8 mouse cellular contexts compared by ENCODE assay signal in the genomic region with DNA sequence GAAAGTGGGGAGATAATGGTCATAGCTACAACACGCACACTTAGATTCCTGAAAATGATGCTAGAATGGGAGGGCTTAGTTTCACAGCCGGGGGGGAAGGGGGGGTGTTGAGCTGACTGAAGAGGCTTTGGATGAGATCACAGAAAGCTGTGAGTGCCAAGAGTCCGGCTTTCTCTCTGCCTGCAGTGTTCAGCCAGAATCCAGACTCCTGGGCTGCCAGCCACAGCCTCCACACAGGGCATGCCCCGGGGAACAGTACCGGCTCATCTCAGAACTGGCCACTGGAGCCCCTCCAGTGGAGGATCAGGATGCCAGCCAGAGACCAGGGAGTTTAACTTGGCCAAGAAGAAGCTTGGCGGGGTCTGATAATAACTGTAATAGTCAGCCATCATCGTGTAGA.
A peak's percentile ranks its signal among the peaks of the same experiment; 100 is the strongest.
DNase-seq lines count a peak whose midpoint lies in the region; ATAC-seq lines count a peak whose summit lies in the region.

No protein-coding gene starts in this region.

- no peak for ATAC-seq in erythroblast, adult 5-6 weeks (replicated peaks; ENCODE audit: low FRiP score, poor library complexity, severe bottlenecking)

- peak; percentile 58 to 71 for DNase-seq in kidney, postnatal 4 days
- DNase-seq in kidney, adult 8-10 months: no peak
- DNase-seq in cerebellum, postnatal 10 days: peak; percentile 89 to 95
- DNase-seq in heart, adult 9 months (ENCODE audit: low spot score in 2 of 2): peak; percentile 85 to 88
- peak; percentile 8 to 63 for DNase-seq in left cerebral cortex, adult 8-10 months (ENCODE audit: low spot score in 2 of 2)
- DNase-seq in ovary, postnatal 14 days (ENCODE audit: low spot score): peak; percentile 61
- DNase-seq in spleen, postnatal 10 days (ENCODE audit: low spot score in 2 of 2): no peak

Comparison
In these comparisons a context has a peak if more than half of its experiments do, and no peak if none do; other contexts are left out.
1. DNase-seq: peak in kidney, postnatal 4 days (2 of 2), cerebellum, postnatal 10 days (2 of 2), heart, adult 9 months (2 of 2), left cerebral cortex, adult 8-10 months (2 of 2) and ovary, postnatal 14 days (single experiment); none in kidney, adult 8-10 months (0 of 2) and spleen, postnatal 10 days (0 of 2).